Mouse (Mus musculus): Measurements from ENCODE around the gene 1700025G04Rik.
"Not testable (repeated sequence)": the region's sequence is repeated elsewhere in the genome, so short reads cannot be mapped to it uniquely, and the experiment has no call there.

The 1700025G04Rik gene

DNA sequence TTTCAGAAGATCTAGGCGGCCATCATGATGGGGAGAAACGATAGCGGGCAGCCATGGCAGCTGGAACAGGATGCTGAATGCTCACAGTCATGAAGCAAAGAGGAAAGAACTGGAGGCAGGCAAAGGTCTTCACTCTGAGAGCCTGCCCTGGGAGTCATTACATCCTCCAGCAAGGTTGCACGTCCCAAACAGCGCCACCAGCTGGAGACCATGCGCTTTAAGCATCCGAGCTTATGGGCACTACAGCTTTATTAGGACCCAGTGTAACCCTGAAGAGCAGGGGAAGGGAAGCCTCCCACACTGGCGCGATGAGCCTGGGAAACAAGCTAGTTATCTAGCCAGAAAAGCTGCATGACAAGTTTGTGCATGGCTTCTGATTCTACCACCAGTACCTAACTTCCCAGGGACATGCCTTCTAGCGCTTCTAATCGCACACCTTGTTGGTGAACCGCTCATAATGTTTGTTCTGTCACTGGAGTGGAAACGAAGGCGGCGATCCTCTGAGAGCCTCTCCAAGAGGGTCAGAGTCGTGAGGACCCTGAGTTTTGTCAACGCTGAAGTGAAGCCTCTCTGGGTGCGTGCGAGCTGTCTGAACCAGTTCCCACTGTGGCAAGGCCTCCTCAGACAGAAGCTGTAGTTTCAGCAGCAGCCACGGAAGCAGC is 228.5 kb downstream of the 1700025G04Rik start:
- intact Hi-C loops (cut with DNase I): no loop called here

DNA sequence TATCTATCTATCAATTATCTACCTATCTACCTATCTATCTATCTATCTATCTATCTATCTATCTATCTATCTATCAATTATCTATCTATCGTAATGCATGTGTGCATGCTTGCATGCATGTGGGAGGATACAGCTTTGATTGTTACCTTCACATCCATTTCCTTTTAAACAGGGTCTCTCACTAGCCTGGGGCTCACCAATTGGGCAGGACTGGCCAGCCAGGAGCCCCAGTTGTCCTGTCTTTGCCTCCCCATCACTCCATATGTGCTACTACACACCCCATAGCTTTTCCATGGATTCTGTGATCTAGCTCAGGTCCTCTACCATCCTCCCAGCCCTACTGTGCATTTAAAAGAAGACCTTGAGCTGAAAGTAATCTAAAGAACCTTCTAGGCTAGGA is 231.5 kb downstream of the 1700025G04Rik start:
- intact Hi-C loops (cut with DNase I): no loop called here

DNA sequence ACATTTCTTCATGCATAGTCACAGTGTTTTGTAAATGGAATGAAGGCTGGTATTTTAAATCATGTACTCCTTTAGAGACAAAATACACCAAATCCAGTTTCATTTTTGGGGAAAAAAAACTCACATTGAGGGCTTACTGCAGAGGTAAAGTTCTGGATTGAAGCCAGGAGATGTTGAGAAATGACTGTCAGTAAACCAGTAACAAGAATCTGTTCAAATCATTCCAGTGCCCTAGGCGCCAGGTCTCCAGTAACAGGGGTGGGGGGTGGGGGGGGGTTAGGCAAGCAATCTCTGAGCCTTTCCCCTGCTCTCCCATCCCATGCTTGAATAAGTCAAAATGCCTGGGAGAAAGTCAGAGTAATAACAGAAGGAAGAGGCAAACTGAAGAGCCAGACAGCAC is 234.4 kb downstream of the 1700025G04Rik start:
- intact Hi-C loops (cut with DNase I): no loop called here

DNA sequence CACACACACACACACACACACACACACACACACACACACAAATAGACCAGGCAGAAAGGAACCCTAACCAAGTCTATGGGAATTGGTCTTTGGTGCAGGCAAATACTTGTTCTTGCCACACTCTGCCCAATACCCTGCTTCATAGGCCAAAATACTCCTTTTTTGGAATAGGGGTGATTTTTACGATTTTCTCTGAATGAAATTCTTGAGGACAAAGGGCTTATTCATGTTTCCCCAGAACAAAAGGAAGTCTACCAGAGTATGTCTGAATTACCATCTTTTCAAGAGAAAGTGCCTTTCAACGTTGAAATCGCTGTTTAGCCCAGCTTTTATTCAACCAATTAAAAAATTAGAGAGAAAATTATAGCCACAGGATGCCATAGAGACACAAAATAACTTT is 237.9 kb downstream of the 1700025G04Rik start:
- intact Hi-C loops (cut with DNase I): no loop called here

DNA sequence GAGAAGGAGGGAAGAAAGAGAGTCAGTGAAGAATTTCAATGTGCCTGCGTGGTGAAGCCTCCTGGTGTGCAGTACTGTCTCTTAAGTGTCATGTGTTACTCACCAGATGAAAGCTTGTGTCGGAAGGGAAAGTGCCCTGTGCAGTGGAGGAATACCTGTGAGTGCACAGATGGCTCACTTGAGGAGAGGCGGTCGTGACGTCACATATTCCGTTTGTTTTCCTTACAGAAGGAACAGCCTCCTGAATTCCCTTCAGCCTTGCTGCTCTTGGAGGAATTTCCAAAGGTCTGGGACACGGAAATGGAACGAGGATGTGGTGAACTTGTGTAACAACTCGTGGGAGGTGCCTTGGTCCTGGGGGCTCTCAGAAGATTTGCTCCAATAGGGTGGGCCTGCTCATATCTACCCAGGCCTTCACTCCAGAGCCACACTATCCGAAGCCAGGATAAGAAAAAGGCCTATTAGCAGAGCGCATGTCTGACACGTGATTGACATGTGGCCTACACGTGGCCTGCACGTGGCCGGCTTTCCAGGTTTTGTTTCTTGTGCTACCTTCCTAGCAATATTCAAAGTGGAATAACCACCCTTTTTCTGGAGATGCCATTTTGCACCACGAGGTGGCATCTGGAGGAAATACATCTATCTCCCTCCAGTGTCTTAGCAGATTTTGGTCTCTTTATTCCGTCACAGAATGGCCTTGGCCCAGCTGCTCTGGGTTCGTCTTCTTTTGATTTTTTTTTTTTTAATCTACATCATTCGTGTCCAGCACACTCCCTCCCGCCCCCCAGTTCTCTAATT is 238.7 kb downstream of the 1700025G04Rik start:
- intact Hi-C loops (cut with DNase I): no loop called here

- intact Hi-C loops (cut with DNase I): no loop called here
Observed at GRCm38 (mm10) chr1:151849993-151850608, 239.8 kb downstream of the 1700025G04Rik start.

DNA sequence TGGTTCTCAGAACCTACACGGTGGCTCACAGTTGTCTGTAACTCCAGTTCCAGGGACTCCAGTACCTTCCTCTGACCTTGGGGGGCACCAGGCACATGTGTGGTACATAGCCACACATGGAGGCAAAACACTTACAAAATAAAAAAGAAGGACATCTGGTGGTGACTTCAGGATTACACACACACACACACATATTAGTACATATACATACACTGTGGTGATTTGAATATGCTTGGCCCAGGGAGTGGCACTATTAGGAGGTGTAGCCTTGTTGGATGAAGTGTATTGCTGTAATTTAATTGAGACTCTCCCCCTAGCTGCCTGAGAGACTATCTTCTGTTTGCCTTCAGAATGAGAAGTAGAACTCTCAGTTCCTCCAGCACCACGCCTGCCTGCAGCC is 241.6 kb downstream of the 1700025G04Rik start:
- intact Hi-C loops (cut with DNase I): no loop called here

DNA sequence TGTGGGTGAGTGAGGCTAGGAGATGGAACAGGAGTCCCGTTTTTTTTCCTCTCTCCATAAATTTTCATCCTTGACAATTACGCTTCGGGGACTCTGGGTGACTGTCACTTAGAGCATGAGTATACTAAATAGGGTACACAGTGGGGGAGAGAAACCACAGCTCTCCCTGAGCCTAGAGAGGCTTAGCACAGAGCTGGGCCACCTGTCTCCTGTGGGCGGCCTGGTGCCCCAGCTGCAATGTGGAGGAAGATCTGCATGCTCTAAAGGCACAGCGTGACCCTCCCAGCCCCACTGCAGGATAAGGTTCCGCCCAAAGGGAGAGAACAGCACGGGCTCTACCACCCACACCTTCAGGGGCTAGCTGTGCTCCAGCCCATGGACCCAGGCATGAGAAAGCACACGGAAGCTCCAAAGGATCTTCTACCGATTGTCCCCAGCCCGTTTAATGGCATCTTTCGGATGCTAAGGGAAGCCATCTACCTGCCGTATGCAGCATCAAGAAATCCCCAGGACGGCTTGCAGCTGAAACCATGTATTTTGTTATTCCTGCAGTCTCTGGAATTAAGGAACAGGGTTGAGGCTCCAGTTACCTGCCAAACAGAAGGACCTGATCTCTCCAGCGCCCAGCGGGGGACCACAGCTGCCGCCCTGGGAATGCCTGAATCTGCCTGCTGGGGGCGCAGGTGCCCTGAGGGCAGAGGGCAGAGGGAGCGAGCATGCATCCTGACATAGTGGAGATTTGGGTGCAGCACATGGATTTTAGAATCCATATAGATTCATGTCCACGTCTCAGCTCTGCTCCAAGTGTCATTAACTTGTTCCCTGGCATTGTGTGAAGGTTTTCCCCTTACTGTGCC is 243.8 kb downstream of the 1700025G04Rik start:
- intact Hi-C loops (cut with DNase I): no loop called here

DNA sequence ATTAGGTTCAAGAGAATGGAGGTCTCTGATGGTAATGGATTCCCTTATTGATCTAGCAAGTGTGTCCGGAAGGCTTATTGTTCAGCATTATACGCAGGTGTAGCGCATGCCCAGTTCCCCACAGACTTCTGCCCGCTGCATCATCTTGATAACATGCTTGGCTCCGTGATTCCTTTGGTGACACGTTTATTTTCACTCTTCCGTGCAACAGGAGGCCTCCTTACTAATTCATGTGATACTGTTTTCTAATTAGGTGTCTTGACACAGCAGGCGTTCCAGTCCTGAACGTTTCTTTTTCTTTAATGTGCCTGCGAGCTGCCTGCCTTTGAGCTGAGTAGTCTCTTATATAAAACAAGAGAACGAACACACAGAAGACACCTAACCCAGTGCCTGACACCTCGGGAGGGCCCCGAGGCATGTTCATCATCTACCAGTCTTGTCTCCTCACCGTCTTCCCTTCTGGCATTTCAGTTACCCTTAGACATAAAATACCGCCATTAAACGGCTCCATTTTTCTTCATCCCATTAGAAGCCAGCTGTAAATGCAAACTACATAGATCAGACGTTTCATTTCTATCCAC is 244.6 kb downstream of the 1700025G04Rik start:
- intact Hi-C loops (cut with DNase I): no loop called here

DNA sequence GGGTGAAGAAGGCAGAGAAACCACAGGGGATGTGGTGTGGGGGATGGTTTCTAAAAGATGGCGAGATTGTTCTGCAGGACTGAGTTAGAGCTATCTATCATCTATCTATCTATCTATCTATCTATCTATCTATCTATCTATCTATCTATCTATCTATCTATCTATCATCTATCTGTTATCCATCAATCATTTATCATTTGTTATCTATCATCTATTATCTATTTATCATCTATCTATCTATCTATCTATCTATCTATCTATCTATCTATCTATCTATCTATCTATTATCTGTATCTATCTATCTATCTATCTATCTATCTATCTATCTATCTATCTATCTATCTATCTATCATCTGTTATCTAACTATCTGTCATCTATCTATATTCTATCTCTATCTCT is 249.6 kb downstream of the 1700025G04Rik start:
- intact Hi-C loops (cut with DNase I): not testable (repeated sequence)

GRCm38 (mm10) chr1:151835261-151835660 is 254.7 kb downstream of the 1700025G04Rik start:
- intact Hi-C loops (cut with DNase I): no loop called here

DNA sequence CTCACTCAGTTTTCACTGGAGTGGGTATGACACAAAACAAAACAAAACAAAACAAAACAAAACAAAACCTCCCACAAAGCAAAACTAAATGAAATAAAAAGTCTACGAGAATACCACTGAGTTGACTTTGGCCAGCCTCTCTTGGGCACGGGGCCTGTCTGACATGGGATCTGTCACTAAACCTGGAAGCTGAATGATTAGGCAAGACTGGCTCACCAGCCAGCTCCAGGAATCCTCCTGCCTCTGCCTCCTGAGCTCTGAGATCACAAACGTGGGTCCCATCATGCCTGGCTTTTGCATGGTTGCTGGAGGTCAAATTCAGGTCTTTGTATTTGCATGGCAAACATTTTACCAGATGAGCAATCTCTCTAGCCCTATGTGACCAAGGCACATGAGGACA is 258.1 kb downstream of the 1700025G04Rik start:
- intact Hi-C loops (cut with DNase I): no loop called here

DNA sequence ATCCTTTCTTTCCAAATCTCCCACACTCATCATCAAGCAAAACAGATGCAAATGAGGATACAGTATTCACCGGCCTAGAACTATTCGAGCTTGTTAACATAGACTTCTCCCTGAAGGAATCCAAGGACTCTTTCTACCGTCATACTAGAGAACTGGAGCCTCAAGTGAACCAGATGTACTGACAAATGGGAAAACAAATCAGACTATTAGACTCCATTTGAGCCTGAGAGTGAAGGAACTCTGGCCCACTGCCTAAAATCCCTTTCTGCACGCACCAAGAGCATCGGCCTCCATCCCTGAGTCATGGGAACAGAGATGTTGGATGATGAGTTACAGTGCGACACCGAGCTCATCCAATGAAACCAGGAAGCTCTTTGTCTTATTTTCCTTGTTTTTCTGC is 264.9 kb downstream of the 1700025G04Rik start:
- intact Hi-C loops (cut with DNase I): no loop called here

DNA sequence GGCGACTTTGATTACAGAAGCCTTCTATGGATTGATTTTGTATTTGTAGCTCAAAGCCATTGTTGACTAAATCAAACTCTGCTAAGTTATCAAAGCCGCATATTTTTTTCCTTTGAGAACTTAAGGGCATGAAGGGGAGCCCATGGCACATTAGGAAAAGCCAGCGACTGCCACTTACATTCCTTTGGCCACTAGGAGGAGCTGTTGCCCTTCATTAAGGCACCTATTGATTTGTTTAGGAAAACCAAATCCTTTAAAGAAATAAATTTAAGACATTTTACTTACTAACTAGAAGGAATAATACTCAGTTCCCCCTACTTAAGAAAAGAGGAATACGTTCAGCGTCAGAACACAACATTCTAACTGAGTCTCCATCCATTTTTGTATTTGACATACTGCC is 269.5 kb downstream of the 1700025G04Rik start:
- intact Hi-C loops (cut with DNase I): no loop called here

GRCm38 (mm10) chr1:151819190-151819589 is 270.7 kb downstream of the 1700025G04Rik start:
- intact Hi-C loops (cut with DNase I): no loop called here

GRCm38 (mm10) chr1:151816051-151816450 is 273.9 kb downstream of the 1700025G04Rik start:
- intact Hi-C loops (cut with DNase I): no loop called here

DNA sequence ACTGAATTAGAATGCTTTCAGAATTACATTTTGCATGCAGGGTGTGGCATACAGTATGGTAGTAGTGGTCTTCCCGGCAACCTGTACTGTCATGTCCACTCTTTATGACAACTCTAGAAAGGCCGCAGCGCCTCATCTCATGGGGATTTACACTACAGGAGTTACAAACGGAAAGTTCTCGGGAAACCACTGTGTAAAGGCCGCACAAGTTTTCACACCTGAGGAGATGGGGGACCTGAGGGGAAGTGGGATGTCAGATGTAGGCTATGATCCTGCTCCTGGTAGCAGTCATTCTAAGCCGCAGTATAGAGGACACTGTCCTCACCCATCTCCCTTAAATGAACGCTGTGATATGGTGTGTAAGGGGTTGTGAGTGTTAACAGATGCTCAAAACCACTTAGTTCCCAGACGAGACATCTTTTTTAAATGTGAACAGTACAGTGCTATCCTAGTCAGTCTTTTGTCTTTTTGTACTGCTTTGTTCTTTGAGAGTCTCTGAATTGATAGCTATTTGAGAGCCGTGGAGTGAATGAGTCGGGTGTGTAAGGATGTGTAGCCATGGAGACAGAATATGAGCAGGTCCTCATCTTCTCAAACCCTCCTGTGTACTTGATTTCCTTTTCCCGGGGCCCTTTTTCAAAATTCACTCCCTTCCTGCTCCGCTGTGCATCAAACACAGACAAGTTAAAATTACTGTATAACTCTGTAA is 277.8 kb downstream of the 1700025G04Rik start:
- intact Hi-C loops (cut with DNase I): no loop called here

- intact Hi-C loops (cut with DNase I): no loop called here
Observed at GRCm38 (mm10) chr1:151811456-151811855, 278.5 kb downstream of the 1700025G04Rik start.

DNA sequence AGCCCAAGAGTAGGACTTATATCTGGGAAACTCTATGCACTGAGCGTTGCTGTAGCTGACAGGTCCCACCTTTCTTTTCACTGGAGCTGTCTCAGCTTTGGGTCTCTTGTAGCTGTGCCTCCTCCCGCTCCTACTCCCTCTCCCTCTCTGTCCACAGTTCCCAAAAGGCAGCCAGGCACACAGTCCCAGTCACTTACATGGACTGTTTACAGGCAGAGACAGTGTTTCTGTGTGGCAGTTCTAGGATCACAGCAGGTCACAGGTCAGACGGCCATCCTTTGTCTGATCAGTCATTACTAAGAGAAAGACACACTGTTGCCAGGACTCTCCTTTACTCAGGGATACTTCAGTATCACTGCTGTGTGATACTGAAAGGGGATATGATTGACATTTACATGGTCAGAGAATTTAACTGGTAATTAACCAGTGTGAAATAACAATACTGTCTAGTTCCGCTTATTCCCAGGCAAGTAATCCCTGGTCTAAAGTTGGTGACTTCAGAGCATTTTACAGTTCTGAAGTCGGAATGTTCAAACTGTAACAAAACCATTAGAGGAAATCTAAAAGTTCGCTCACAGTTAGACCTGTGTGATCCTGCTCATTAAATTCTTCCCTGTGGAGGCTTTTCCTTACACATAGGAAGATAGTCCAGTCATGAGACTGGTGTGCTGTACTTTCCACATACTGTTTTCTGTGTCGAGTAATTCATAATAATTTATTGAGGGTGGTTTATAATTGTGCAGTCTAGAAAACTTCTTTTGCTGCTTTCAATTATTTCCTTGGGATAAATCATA is 279.1 kb downstream of the 1700025G04Rik start:
- intact Hi-C loops (cut with DNase I): no loop called here

GRCm38 (mm10) chr1:151807286-151807685 is 282.6 kb downstream of the 1700025G04Rik start:
- intact Hi-C loops (cut with DNase I): loop anchor here (5.0 kb wide), 1 partner anchor 40 kb away; no protein-coding TSS in a partner anchor

Measured in adrenal gland (tissue).